Mouse (Mus musculus) yolk sac, embryonic 10.5 days (tissue): Measurements from ENCODE around the gene Crnkl1.

Source experiments
- DNase-seq: peaks from one replicate; pipeline ENCODE4 v3.0.0-alpha.2; 2017; ENCODE audit warnings: low spot score

The Crnkl1 gene

DNA sequence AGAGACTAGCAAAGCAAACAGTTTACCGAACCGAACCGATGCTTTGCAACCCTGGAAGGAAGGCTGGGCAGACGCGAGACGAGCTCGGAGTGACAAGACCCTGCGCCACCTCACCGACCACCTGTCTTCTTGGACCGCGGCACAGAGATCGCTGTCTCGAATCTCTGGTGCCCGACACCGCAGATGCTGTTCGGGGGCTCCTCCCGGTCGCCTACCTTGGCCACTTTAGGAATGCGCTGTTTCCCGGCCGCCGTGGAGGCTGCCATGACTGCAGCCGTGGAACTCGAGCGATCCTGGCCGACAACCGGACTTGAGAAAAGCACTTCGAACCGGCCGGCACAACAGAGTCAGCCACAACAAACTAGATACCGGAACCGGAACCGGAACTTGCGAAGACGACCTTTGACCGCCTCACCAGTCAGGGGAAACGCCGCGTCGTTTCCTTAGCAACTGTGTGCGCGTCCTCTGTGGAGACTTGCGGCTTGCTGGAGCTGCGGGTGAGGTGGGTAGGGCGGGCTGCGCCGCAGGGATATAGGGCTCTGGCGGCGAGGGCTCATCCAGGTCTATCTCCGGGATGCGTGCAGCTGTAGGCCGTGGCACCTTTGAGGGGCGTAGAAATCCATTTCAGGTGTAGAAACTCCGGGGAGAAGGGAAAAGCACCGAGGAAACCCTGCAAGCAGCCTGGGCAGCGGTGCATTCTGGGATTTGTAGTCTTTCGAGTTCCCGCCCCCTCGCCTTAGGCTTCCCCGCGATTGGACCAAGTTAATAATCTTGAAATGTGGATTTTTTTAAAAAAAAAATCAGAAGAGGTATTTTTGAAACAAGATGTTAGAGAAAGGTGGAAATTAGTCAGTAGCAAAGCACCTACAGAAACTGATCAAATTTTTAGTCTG, at the start of gene Crnkl1, which contains the start of gene Cfap61:
Gene Crnkl1, minus strand, starts transcription at position 676 of the 893 bp plus-strand sequence.
Gene Cfap61, plus strand, starts transcription at position 446 of the 893 bp plus-strand sequence.
- DNase-seq: peak; percentile 95

- DNase-seq: no peak
Observed at GRCm38 (mm10) chr2:145982317-145983045, 47.7 kb upstream of the Crnkl1 start.

DNA sequence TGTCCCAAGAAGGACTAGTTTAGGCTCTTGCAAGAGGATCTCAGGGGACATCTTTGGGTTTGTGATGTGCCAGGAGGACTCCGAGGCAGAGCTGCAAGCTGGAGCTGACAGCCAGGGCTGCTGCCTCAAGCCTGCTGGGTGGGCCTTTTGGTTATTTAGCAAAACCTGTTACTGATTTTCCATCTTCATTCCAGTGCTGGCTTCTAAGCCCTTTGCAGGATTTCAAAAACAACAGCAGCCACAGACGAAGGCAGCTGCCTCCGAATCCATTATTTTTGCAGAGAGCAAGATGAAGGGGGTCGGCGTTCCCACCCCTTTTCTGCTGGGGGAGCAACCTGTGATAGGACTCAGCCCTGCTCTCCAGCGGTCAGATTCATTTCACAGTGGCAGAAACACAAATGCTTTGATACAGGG, 46.9 kb upstream of the Crnkl1 start:
- DNase-seq: no peak

GRCm38 (mm10) chr2:145980881-145981280, 46.1 kb upstream of the Crnkl1 start:
- DNase-seq: no peak

DNA sequence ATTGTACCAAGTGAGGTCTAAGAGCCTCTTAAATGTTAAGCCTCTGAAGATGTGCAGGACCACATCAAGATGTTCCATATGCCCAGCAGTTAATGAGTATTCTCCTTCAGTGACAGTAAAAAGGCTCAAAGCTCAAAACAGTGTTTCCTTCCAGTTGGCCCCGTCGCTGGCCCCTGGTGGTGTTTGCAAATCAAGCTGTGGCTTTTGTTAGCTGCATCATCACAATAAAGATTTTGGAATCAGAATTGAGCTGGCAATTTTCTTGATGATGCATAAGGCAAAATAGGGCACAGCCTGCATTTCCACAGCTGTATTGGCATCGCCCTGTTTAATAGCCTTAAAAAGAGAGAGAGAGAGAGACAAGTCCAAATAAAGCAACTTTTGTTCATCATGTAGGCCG, 44.8 kb upstream of the Crnkl1 start:
- no peak for DNase-seq

DNA sequence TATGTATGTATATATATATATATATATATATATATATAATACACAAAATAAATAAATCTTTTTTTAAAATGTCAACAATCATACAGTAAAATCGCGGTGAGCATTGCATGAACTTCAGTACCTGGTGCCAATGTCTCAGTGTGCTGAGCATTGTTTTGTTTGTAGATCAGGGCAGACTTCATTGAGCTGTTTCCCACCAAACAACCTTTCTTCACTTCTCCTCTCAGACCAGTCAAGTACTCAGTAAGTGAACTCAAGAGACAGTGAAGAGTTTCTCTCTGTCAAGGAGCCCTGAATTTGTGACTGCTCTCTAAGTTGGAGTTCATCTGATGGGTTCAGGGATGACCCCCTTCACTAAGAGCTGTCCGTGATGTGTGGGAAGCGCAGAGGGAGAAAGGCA, 37.8 kb upstream of the Crnkl1 start:
- no peak for DNase-seq

- DNase-seq: no peak
Observed at GRCm38 (mm10) chr2:145971237-145972010, 36.6 kb upstream of the Crnkl1 start.

- DNase-seq: no peak
Observed at GRCm38 (mm10) chr2:145970751-145971150, 35.9 kb upstream of the Crnkl1 start.

GRCm38 (mm10) chr2:145961861-145962260, 27.0 kb upstream of the Crnkl1 start:
- DNase-seq: no peak

- no peak for DNase-seq
Observed at GRCm38 (mm10) chr2:145958551-145958950, 23.7 kb upstream of the Crnkl1 start.

- DNase-seq: no peak
Observed at GRCm38 (mm10) chr2:145958097-145958496, 23.3 kb upstream of the Crnkl1 start.

DNA sequence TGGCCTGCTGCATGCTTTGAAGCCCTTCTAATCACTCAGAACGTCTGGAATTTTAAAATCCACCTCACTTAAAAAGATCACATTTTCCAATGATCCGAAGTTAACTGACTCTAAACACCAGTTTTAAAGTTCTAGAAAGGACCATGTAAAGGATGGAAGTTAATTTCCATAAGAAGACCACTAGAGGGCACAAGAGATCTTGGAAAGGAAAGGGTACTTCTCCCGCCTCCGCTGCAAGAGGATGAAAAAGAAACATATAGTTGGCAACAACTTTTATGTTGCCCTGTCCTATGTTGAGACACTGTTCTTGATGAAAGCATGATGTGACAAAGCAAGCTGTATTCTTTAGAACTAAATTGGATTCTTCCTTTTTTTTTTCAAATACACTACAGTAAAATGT, 22.6 kb upstream of the Crnkl1 start:
- no peak for DNase-seq

GRCm38 (mm10) chr2:145956318-145956717, 21.5 kb upstream of the Crnkl1 start:
- no peak for DNase-seq

GRCm38 (mm10) chr2:145955844-145956243, 21.0 kb upstream of the Crnkl1 start:
- DNase-seq: no peak

- no peak for DNase-seq
Observed at GRCm38 (mm10) chr2:145952726-145953125, 17.9 kb upstream of the Crnkl1 start.

GRCm38 (mm10) chr2:145950239-145950638, 15.4 kb upstream of the Crnkl1 start:
- DNase-seq: peak; percentile 9

DNA sequence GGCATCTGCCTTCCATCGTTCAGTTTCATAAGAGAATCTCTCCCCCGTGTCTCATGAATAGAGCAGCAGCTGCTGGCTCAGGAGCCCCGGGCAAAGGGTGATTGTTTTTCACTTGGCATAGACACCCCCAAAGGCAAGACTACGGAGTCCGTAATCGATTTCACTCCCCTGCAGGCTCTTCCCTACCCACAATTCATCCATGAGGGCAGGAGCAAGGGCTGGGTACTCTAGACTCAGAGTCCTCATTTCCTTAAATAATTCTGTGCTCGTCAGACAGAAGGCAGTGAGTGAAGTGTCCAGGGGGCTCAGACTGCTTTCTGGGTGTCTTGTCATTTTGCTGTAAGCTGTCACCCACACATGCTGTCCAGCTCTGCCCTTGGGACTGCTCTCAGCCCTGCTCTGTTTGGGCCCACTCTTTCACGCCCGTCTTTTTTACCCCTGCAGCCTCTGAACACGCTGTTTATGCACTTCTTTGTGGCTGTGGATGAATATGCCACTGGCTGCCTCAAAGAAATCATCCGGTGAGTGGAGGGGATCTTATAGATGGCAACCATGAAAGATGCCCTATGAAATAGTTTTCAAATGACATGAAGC, 14.8 kb upstream of the Crnkl1 start:
- no peak for DNase-seq

DNA sequence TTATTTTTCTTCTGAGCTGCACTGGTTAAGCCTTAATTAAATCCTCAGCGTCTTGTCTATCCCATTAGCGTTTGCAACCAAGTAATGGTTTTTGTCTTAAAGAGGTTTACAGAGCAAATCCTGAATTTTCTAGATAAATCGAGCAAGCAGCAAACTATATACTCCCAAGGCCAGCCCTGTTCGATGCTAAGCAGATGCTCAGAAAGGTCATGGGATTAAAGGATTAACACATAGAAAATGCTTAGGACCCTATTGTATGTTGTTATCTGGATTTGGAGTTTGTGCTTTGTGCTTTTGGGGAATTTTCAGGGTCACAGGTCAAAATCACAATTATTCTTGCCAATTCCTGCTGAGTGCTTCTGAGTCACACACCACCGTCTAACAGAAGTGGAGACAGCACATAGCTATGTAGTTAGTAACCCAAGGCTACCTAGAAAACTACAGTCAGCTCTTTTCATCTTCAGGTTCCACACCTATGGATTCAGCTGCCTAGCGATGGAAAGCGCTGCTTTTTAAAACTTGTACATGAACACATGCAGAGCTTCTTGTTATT, 13.7 kb upstream of the Crnkl1 start:
- no peak for DNase-seq

- no peak for DNase-seq
Observed at GRCm38 (mm10) chr2:145944286-145944685, 9.5 kb upstream of the Crnkl1 start.

- DNase-seq: no peak
Observed at GRCm38 (mm10) chr2:145941403-145941802, 6.6 kb upstream of the Crnkl1 start.

GRCm38 (mm10) chr2:145936975-145937374, 2.2 kb upstream of the Crnkl1 start:
- DNase-seq: no peak
